Mouse (Mus musculus) kidney, embryonic 16.5 days (tissue): ENCODE results near the gene Trim71. TPM values are rescaled to one million over a fixed set of nuclear protein-coding genes. Genes with fewer than 3 reads are reported as not detected.

Source experiments
- ATAC-seq: fragments of 200-750 bp; cut with Nextera tagmentation; 2 replicates; pipeline ENCODE4 v1.8.0; 2017; ENCODE audit warnings: moderate TSS enrichment; ENCODE audit not compliant: low FRiP score, low TSS enrichment
- H3K27ac ChIP-seq: fragments of 300-500 bp; sonication (generic); 2 replicates; pipeline ENCODE4 v1.5.1; 2014; ENCODE audit warnings: low read length
- H3K27me3 ChIP-seq: fragments of 300-500 bp; sonication (generic); 2 replicates; pipeline ENCODE4 v1.6.1; 2014; ENCODE audit warnings: low read length, control low read depth, mixed read lengths; ENCODE audit not compliant: insufficient read depth
- H3K36me3 ChIP-seq: fragments of 300-500 bp; sonication (generic); 2 replicates; pipeline ENCODE4 v1.6.1; 2014; ENCODE audit warnings: low read length, control low read depth, mixed read lengths; ENCODE audit not compliant: insufficient read depth
- H3K4me1 ChIP-seq: fragments of 300-500 bp; sonication (generic); 2 replicates; pipeline ENCODE4 v1.6.1; 2014; ENCODE audit warnings: low read length, control low read depth, mixed read lengths; ENCODE audit not compliant: insufficient read depth
- H3K4me2 ChIP-seq: fragments of 300-500 bp; sonication (generic); replicated peaks from 2 replicates; pipeline ENCODE4 v1.6.1; 2014; ENCODE audit warnings: low read depth, low read length
- H3K4me3 ChIP-seq: fragments of 300-500 bp; sonication (generic); 2 replicates; pipeline ENCODE4 v1.5.1; 2014; ENCODE audit warnings: mild to moderate bottlenecking, low read length
- H3K9ac ChIP-seq: fragments of 300-500 bp; sonication (generic); replicated peaks from 2 replicates; pipeline ENCODE4 v1.6.1; 2014; ENCODE audit warnings: low read length
- H3K9me3 ChIP-seq: fragments of 300-500 bp; sonication (generic); 2 replicates; pipeline ENCODE4 v1.6.1; 2016; ENCODE audit warnings: low read length, control low read depth
- WGBS: fragments of 180-500 bp; shearing (Covaris S2); extraction: QIAGEN DNeasy Blood & Tissue Kit; methylation state at CpG from one replicate; pipeline ENCODE4 v1.1.7; 2014; 5-methylcytosine and 5-hydroxymethylcytosine counted together
- polyA plus RNA-seq: library from polyadenylated mRNA; unstranded; fragments of >200 nt; fragmentation: Nextera tagmentation; extraction: Ambion mirVana; gene quantifications from 2 replicates; pipeline ENCODE4 v1.2.1, GENCODE M21; 2015

Gene Trim71
- polyA plus RNA-seq, 1 experiment from 2014 or later = 0.69 TPM

DNA sequence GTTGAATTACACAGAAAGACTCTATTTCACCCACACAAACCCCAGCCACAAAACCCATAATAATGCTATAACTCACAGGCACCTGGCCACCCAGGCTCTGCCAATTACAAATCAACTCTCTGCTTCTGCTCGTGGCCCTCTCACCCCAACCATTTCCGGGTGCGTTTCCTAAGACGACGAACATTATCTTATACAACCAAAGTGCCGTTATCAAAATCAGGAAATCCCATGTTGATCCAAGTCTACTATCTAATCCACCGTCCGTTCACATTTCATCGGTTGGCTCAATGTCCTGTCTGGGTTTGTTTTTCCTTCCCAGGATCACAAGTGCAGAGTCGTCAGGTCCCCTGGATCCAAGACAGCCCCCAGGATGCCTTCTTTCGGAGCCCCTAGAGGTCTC lies 14.5 kb upstream of the Trim71 start:
- Histone ChIP-seq H3K27ac (no peak overlapping the region), H3K4me3 (no peak overlapping the region), H3K4me1 (no peaks in the 10 kb centered on the region), H3K36me3 (no peaks in the 10 kb centered on the region), H3K9ac (no peak overlapping the region), H3K4me2 (no peak overlapping the region), H3K9me3 (no peaks in the 10 kb centered on the region), H3K27me3 (no peaks in the 10 kb centered on the region)
- no peak for ATAC-seq
- WGBS = 53% methylated on average over 11 of the region's 11 CpGs

DNA sequence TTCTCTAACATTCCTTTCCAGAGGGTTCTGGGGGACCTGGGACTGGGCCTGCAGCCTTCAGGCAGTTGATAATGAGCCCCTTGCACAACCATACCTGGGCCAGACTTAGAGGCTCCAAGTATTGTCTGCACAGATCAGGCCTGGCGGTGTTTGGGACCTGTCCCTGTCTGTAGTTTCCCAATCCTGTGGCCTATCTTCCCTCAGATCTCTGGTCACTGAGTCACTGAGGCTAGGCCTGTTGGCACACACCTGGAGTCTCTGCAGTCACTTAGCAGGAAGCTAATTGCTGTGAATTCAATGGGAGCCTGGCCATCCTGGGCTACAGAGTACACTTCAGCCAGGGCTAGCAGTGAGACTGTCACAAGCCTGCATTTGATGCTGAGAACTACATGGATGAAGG lies 11.8 kb upstream of the Trim71 start:
- H3K27ac ChIP-seq = no peak overlapping the region
- no peaks in the 10 kb centered on the region for H3K9me3 ChIP-seq
- WGBS = 90% methylated on average over 1 of the region's 1 CpGs

DNA sequence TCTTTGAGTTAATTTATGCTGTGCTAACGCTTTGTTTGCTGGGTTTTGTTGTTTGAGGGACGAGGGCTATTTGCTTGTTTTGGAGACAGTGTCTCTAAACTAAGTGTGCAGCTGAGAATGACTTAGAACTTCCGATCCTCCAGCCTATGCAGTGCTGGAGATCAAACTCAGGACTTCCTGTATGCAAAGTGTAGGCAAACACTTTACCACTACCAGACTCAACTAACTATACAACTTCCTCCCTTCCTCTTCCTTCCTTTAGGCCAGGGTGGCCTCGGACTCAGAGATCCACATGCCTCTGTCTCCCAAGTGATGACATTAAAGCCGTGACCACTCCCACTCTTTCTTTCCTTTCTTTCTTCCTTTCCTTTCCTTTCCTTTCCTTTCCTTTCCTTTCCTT lies 9.4 kb upstream of the Trim71 start:
- no peak overlapping the region for H3K27ac ChIP-seq
- H3K36me3 ChIP-seq = no peaks in the 10 kb centered on the region
- WGBS = 44% methylated on average over 5 of the region's 5 CpGs
- no peak overlapping the region for H3K4me2 ChIP-seq
- no peaks in the 10 kb centered on the region for H3K4me1 ChIP-seq
- no peaks in the 10 kb centered on the region for H3K27me3 ChIP-seq
- H3K9me3 ChIP-seq = no peaks in the 10 kb centered on the region
- no peak overlapping the region for H3K4me3 ChIP-seq
- no peak for ATAC-seq
- H3K9ac ChIP-seq = no peak overlapping the region

More for the DNA sequence above, 11.8 kb upstream of the Trim71 start:
- H3K36me3 ChIP-seq = no peaks in the 10 kb centered on the region
- H3K4me3 ChIP-seq = no peak overlapping the region
- ATAC-seq = no peak
- H3K4me1 ChIP-seq = no peaks in the 10 kb centered on the region
- no peaks in the 10 kb centered on the region for H3K27me3 ChIP-seq
- H3K9ac ChIP-seq = no peak overlapping the region
- no peak overlapping the region for H3K4me2 ChIP-seq

DNA sequence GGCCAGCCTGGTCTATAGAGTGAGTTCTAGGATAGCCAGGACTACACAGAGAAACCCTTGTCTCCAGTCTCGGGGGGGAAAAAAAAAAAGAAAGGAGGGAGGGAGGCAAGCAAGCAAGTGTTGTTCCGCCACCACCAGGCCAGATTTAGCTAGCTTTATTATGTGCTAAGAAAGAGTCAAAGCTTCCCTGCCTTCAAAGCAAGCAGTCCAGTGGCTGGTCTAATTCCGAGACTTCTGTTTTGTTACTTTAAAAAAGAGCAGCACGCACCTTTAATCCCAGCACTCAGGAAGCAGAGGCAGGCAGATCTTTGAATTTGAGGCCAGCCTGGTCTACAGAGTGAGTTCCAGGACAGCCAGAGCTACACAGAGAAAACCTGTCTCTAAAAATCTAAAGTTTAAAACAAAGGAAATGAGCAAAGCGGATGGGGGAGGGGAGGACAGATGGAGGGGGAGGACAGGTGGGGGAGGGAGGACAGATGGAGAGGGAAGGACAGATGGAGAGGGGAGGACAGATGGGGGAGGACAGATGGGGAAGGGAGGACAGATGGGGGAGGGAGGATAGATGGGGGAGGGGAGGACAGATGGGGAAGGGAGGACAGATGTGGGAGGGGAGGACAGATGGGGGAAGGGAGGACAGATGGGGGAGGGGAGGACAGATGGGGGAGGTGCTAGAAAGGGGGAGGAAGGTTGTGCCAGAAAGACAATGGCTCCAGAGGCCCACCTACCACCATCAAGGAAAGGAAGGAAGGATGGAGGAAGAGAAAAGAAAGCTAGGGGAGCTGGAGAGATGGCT lies 4.7 kb upstream of the Trim71 start:
- no peak overlapping the region for H3K9ac ChIP-seq
- peaks cover 4% of the 10 kb centered on the region; the same call in 1 of the 2 replicates for H3K4me1 ChIP-seq
- H3K9me3 ChIP-seq = no peaks in the 10 kb centered on the region
- no peaks in the 10 kb centered on the region for H3K27me3 ChIP-seq
- no peak overlapping the region for H3K4me2 ChIP-seq
- no peaks in the 10 kb centered on the region for H3K36me3 ChIP-seq
- ATAC-seq = no peak
- H3K4me3 ChIP-seq = no peak overlapping the region
- no peak overlapping the region for H3K27ac ChIP-seq
- 94% methylated on average over 5 of the region's 5 CpGs for WGBS

DNA sequence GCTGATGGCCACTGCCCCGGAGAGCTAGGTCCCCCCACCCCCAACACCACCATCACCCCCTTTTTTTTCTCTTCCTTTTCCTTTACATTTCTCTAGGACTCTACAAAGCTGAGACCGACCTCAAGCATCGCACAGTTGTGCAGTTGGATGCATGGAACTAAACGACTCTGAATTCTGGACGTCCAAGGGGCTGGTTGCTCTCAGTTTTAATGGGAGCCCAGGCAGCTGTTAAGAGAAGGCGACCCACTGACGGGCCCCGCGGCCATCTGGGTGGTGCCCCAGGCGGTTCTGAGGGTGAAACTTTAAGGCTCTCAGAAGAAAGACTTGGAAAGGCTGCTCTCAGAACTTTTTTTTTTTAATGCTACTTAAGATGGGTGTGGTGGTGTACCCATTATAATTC lies 498 bp upstream of the Trim71 start:
- ATAC-seq = no peak
- Histone ChIP-seq H3K9me3 (no peaks in the 10 kb centered on the region), H3K4me1 (peaks cover 28% of the 10 kb centered on the region), H3K4me3 (peak overlapping the region; percentile 63), H3K9ac (peak overlapping the region; percentile 87), H3K27me3 (peaks cover 25% of the 10 kb centered on the region), H3K36me3 (no peaks in the 10 kb centered on the region), H3K27ac (peak overlapping the region; percentile 77), H3K4me2 (peak overlapping the region; percentile 96)
- WGBS = 1% methylated on average over 10 of the region's 10 CpGs

DNA sequence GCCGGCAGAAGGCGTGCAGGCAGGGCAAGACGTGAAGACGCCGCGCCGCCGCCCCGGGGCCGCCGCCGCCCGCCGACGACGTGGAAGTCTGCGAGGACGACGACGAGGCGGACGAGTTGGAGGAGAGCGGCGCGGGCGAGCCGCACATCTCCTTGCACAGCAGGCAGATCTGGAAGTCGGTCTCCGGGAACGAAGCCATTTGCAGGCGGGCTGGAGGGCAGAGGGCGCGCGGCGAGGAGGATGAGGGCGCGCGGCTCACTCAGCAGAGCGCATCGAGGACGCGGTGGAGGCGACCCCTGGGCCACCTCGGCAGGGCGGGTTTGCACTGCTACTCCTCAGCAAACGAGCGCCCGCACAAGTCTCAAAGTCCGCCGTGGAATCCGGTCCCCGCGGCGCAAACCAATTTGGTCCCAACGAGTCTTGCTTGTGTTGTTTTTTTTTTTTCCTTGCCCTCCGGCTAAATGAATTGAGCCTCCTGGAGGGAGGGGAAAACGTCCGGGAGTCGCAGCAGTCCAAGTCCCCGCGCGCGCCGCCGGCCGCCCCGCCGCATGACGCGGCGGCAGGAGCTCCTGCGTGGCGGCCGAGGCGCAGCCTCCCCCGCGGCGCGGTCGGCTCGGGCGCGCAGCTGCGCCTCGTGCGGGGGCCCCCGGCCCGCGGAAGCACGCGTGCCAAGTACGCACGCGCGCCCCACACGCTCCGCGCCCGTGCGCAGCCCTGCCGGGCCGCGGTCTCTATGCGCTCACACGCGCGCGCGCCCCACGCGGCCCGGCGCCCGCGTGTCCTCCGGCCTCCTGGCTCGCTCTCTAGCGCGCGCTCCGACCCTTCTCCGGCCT lies 1.0 kb downstream of the Trim71 start:
- ATAC-seq = peak; percentile 16
- Histone ChIP-seq H3K9me3 (no peaks in the 10 kb centered on the region), H3K27me3 (peaks cover 29% of the 10 kb centered on the region), H3K27ac (peak overlapping the region; percentile 77), H3K9ac (peak overlapping the region; percentile 87), H3K4me1 (peaks cover 28% of the 10 kb centered on the region), H3K4me3 (peak overlapping the region; percentile 63), H3K4me2 (peak overlapping the region; percentile 96), H3K36me3 (no peaks in the 10 kb centered on the region)
- WGBS = under 1% methylated on average over 118 of the region's 122 CpGs

DNA sequence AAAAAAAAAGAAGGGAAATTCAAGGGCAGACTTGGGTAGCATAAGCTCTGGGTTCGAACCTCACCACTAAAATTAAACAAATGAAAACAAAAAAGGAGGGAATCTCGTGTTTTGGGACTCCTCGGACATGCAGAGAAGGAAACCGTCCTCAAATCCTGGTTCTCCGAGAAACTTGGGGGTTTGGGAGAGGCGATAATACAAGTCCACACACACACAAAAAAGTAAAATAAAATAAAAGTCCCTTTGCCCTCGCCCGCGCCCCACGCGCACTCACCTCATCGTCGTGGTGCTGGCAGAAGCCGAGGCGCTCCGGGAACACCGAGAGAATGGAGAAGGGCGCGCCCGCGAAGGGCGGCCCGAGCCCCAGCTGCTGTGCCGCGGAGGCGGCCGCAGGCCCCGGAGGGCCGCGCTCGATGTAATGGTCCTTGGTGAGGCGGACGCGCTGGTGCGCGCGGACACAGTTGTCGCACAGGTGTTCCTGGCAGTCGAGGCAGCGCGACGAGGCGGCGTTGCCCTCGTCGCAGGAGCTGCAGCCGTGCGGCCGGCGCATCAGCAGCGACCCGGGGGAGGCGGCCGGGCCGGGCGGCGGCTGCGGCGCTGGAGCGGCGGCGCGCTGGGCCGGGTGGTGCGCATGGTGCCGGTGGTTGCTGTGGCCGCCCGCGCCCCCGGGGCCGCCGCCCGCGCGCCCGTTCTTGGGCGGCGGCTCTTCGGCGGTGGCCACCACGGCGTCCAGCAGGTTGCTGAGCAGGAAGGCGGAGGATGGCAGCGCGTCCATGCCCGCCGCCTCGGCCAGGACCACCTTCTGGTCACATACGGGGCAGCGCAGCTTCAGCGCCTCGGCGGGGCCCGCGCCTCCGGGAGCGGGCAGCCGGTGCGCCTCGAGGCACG lies 1.9 kb downstream of the Trim71 start:
- Histone ChIP-seq H3K27me3 (peaks cover 29% of the 10 kb centered on the region), H3K27ac (peak overlapping the region; percentile 4; the same call in 1 of the 2 replicates), H3K9ac (peak overlapping the region; percentile 87), H3K9me3 (no peaks in the 10 kb centered on the region), H3K36me3 (no peaks in the 10 kb centered on the region), H3K4me3 (peak overlapping the region; percentile 63), H3K4me1 (peaks cover 28% of the 10 kb centered on the region), H3K4me2 (peak overlapping the region; percentile 96)
- under 1% methylated on average over 82 of the region's 101 CpGs for WGBS
- ATAC-seq = peak; percentile 24

DNA sequence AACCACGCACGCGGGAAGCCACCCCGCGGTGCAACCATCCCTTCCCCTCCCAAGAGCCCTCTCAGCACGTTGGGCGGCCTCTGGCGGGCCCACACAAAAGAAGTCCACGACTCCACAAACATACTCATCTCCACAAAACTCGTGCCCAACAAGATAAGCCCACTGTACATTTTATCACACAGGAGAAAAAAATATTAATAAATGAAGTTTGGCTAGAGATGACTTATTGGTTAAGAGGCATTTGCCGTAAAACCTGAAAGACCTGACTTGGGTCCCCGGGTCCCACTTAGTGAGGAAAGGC lies 2.5 kb downstream of the Trim71 start:
- Histone ChIP-seq H3K4me2 (peak overlapping the region; percentile 96), H3K27me3 (peaks cover 29% of the 10 kb centered on the region), H3K9me3 (no peaks in the 10 kb centered on the region), H3K27ac (peak overlapping the region; percentile 4; the same call in 1 of the 2 replicates), H3K9ac (peak overlapping the region; percentile 87), H3K4me1 (peaks cover 28% of the 10 kb centered on the region), H3K36me3 (no peaks in the 10 kb centered on the region), H3K4me3 (peak overlapping the region; percentile 63)
- no peak for ATAC-seq
- WGBS = 1% methylated on average over 12 of the region's 12 CpGs

DNA sequence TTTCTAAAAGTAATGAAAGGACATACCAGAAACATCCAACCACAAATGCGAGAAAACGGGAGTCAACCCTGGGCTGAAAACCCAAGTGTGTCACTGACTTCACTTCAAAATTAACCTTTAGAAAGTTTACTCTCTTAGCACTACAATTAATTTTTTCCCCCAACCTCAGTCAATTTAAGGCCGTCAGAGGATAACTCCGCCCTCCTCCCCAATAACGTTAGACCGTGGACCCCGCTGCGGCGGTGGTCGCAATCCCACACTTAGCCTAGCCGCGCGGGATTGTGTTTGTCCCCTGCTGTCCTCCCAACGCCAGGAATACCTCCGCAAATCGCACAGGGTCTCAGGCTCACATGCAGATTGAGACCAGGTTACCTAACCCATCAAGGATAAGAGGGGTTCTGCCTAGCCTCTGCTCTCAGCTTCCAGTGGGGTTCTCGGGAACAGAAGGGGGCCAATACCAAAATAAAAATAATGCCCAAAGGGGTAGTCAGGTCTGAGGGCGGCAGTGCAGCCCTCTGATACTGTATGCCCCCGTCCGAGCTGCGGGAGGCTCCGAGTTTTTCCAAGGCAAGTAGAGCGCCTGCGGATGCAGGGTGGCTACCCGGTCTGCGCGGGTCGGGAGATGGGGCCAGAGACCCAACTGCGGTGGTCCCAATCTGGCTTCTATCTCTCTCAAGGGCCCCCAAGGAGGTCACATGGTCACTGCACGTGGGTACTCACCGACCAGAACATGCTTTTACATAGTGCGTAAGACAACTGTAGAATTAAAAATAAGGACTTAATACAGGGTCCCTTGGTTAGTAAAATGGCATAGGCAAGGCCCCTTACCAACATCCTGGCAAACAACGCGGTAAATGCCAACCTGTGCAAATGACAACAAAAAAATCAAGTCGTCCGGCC lies 3.1 kb downstream of the Trim71 start:
- no peak for ATAC-seq
- Histone ChIP-seq H3K9me3 (no peaks in the 10 kb centered on the region), H3K9ac (peak overlapping the region; percentile 23), H3K27ac (no peak overlapping the region), H3K4me2 (peak overlapping the region; percentile 96), H3K4me1 (peaks cover 32% of the 10 kb centered on the region), H3K27me3 (peaks cover 29% of the 10 kb centered on the region), H3K36me3 (no peaks in the 10 kb centered on the region), H3K4me3 (peak overlapping the region; percentile 63)
- 5% methylated on average over 36 of the region's 36 CpGs for WGBS
